17 mouse cellular contexts compared by ENCODE assay signal in genomic region chr2:131994971-131995370, GRCm38 (mm10). TPM values are rescaled to one million over a fixed set of nuclear protein-coding genes. Genes with fewer than 3 reads are reported as not detected.
DNase-seq lines count a peak whose midpoint lies in the region; TF ChIP-seq lines count a peak whose summit lies in the region.
"Had no signal": no experiment of that assay in that cellular context is flagged by ENCODE, and none has a peak within 500 bp of the region (broad histone marks: within the 10 kb centered on the region; RNA-seq: fewer than 3 reads in every experiment).

No protein-coding gene starts in this region.

- H3K36me3 ChIP-seq in spleen, adult 2 months (ENCODE audit: control insufficient read depth, insufficient read depth, low read length): peaks cover 34% of the 10 kb centered on the region
- H3K36me3 ChIP-seq: embryonic facial prominence, embryonic 12.5 days; G1E had no signal

- H3K4me3 ChIP-seq in layer of hippocampus, adult 2 months: no peak overlapping the region
- H3K4me3 ChIP-seq in spleen, adult 2 months (ENCODE audit: extremely low read depth, insufficient read depth, insufficient read length): no peak overlapping the region
- H3K4me3 ChIP-seq: embryonic facial prominence, embryonic 10.5 days; embryonic facial prominence, embryonic 12.5 days; forebrain, embryonic 13.5 days; forebrain, embryonic 15.5 days had no signal

- intact Hi-C loops in heart, postnatal 10 days (cut with DNase I): no loop called here

- 84% methylated on average over 6 of the region's 6 CpGs for WGBS in spleen, adult 2 months

- peaks cover 14% of the 10 kb centered on the region; the same call in 1 of the 2 replicates for H3K4me1 ChIP-seq in spleen, adult 2 months (ENCODE audit: control insufficient read depth, insufficient read depth, insufficient read length)

- peak overlapping the region; percentile 37; the same call in 1 of the 2 replicates for H3K27ac ChIP-seq in layer of hippocampus, adult 2 months
- H3K27ac ChIP-seq in spleen, adult 2 months (ENCODE audit: insufficient read depth, low read length): peak overlapping the region; percentile 21; the same call in 1 of the 2 replicates
- H3K27ac ChIP-seq: embryonic facial prominence, embryonic 10.5 days; embryonic facial prominence, embryonic 12.5 days; forebrain, embryonic 13.5 days; forebrain, embryonic 15.5 days had no signal

- no peak for TF ChIP-seq POLR2A in spleen, adult 2 months (IDR thresholded peaks at IDR 0.05; ENCODE audit: low read depth, low read length)

- TF ChIP-seq CTCF in layer of hippocampus, adult 2 months (conservative IDR thresholded peaks at IDR 0.05): no peak
- TF ChIP-seq CTCF in spleen, adult 2 months (IDR thresholded peaks at IDR 0.05; ENCODE audit: extremely low read depth, insufficient read depth, insufficient read length, insufficient replicate concordance): no peak

- no peaks in the 10 kb centered on the region for H3K27me3 ChIP-seq in spleen, adult 2 months (ENCODE audit: control insufficient read depth, insufficient read depth, low read length)
- H3K27me3 ChIP-seq: CH12.LX; embryonic facial prominence, embryonic 12.5 days; forebrain, embryonic 13.5 days; forebrain, embryonic 15.5 days; Patski had no signal

- peak; percentile 91 for DNase-seq in heart, adult 11 months
- DNase-seq in heart, postnatal 10 days: no peak
- no peak for DNase-seq in layer of hippocampus, adult 2 months (ENCODE audit: low spot score in 2 of 2)
- no peak for DNase-seq in layer of hippocampus, postnatal 25 days (ENCODE audit: extremely low spot score in 1 of 2, low spot score in 1 of 2)
- no peak for DNase-seq in spleen, adult 2 months (ENCODE audit: low read depth in 1 of 2, low spot score in 2 of 2)
- no peak for DNase-seq in spleen, postnatal 4 days (ENCODE audit: low spot score in 2 of 2)
- DNase-seq: adrenal gland, adult 8-10 months; adrenal gland, postnatal 14 days; adrenal gland, postnatal 36 days; B cell, adult 2 months had no signal

RNA-seq across cellular contexts. Expression of gene Rassf2, which starts 35.1 kb away (rescaled TPM):
- 10 to 100 TPM; 16.2 TPM for total RNA-seq in heart, postnatal 10 days (2021)
- 10 to 100 TPM; 39.9 to 43.2 TPM for total RNA-seq in layer of hippocampus, adult 2 months (2021)
- total RNA-seq in layer of hippocampus, postnatal 25 days (2021): 10 to 100 TPM; 31.4 to 34.8 TPM
- 70.2 and 85.9 TPM in 2 replicates for polyA plus RNA-seq in spleen, adult 2 months (2012; rRNA removed)

RNA-seq across cellular contexts. Expression of gene Prnd, which starts 44.3 kb away (rescaled TPM):
- total RNA-seq in heart, postnatal 10 days (2021): 10 to 100 TPM; 16.1 to 26.7 TPM
- total RNA-seq in layer of hippocampus, adult 2 months (2021): not detected
- under 1 TPM; 0.20 to 0.42 TPM for total RNA-seq in layer of hippocampus, postnatal 25 days (2021)
- 1.2 and 1.4 TPM in 2 replicates for polyA plus RNA-seq in spleen, adult 2 months (2012; rRNA removed)
- polyA plus RNA-seq: G1E had no signal

Comparison
In these comparisons a context has a peak if more than half of its experiments do, and no peak if none do; other contexts are left out.
1. RNA of gene Prnd, which starts 44.3 kb away (total RNA-seq): 16.1 to 26.7 TPM in heart, postnatal 10 days; 0.20 to 0.42 TPM in layer of hippocampus, postnatal 25 days and not detected in layer of hippocampus, adult 2 months; every median in the first group is over 10 times any median in the second.